Mouse (Mus musculus) granulocyte monocyte progenitor cell, adult 5-6 weeks (primary cell): ENCODE data around the gene 4930556J24Rik. TPM values are rescaled to one million over a fixed set of nuclear protein-coding genes. Genes with fewer than 3 reads are reported as not detected.

ENCODE experiments used
- ATAC-seq: replicated peaks from 2 replicates; pipeline ENCODE4 v1.8.0; 2016; ENCODE audit warnings: mild to moderate bottlenecking, moderate TSS enrichment, inconsistent platforms; ENCODE audit not compliant: poor library complexity, severe bottlenecking
- total RNA-seq, 2 experiments: library from RNA; stranded (forward) in 1 of 2; stranded (reverse) in 1 of 2; fragments of 200-712, 200-1000 nt in 1 of 2; fragments of >200 nt in 1 of 2; fragmentation: Nextera tagmentation in 1 of 2; gene quantifications; 2 replicates each; pipeline ENCODE4 v1.2.3; 2014 to 2017

Gene 4930556J24Rik
- total RNA-seq, 2 experiments from 2014 or later: not detected

DNA sequence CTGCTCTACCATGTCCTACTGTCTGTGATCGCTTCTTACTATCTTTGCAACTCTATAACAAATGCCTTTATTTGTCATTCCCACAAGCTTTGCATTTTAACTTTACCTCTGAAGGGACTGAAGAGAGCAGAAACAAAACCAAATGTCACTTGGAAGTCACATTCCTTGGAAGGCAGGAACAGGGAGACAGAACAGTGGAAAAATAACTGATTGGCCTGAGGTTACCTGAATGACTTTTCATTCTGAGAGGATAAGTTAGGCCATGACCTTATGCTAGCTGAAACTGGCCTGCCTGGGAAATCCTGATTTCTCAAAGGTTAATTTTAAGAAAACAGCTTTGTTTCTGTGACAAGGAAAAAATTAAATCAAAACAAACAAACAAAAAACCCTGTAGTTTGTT is 80.6 kb downstream of the 4930556J24Rik start:
- ATAC-seq: no peak

DNA sequence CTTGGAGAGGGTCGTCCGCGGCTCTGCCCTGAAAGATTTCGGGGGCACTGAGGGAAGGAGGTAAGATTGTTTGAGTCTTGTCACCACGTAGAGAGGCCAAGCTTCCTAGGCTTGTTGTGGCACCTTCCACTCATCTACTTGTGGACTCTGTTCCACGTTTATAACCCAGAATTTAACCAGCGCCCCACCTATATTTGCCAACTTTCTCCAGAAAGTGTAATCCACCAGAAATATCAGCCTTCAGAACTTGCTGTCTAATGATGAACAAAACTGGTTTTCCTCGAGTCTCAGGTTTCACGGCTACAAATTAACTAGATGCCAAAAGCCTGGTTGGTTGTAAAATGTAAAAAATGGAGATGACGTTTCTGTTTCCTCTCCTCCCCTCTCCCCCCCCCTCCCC is 81.1 kb downstream of the 4930556J24Rik start:
- no peak for ATAC-seq

DNA sequence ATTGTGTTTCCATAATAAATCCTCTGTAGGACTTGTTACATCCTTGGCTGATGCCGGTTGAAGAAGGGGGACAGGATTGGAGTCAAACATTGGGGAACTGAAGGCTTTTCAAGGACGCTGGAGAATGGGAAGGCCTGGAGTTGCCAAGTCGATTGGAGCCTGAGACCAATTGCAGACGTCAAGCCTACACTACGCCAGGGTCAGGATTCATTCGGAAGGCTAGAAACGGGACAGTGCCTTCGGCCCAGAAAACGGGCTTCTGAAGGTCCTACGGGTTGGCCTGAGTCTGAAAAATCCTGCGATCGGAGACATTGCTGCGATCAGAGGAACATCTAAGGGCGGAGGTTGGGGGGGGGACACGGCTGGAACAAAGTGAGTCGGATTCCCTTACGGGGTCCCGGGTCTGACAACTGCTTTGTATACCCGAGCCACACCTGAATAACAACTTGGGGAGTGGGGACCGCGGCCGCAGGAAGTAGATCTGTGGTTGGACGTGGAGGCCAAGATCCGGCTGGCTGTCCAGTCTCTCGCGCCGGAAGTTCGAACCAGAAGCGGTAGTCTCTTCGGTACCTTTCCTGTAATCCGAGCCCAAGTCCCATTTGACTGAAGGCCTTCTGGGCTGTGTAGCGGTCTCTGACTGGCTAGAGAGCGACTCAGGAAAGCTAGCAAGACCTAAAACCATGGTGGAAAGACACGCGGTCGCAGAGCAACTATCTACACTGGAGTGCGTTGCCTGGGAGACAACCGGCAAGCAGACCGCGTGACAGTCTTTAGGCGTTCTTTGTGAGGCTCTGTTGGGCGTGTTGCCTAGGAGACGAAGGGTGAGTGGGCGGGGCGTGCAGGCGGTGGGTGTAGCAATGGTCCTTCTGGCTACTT is 81.9 kb downstream of the 4930556J24Rik start, which contains the start of the genes 4921536K21Rik and Dusp18:
Gene 4921536K21Rik (minus strand): TSS at position 693 of the 876 bp plus-strand sequence.
Gene Dusp18 (plus strand): TSS at position 835 of the 876 bp plus-strand sequence.
- ATAC-seq: peak; percentile 97

DNA sequence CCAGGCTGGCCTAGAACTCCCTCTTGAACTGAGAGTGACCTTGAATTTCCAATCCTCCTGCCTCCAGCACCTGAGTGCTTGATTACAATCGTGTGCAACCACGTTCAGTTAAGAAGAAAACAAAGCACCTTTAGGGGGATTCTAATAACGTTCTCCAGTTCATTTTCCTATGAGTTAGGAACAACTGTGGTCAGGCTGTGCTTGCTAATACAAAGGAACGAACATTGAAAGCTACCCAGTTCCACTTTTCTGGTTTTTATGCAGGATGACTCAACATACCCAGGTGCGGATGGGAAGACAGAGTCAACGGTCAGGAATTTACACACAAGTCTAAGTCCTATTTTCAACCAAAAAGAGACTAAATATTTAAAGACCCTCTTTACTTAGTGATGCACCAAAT is 82.6 kb downstream of the 4930556J24Rik start:
- ATAC-seq: no peak

Other genes starting within 250 kb of the 4930556J24Rik start
- 0.19 TPM in 1 of 2 replicates, not detected in the other for gene Osbp2, start 112.9 kb downstream of the 4930556J24Rik start, total RNA-seq (2014; fragmentation: Nextera tagmentation)
- not detected in 2 replicates for gene Osbp2, start 112.9 kb downstream of the 4930556J24Rik start, total RNA-seq (2017)
- not detected in 2 replicates for gene 4921536K21Rik, start 81.7 kb downstream of the 4930556J24Rik start, total RNA-seq (2014; fragmentation: Nextera tagmentation)
- not detected in 2 replicates for gene 4921536K21Rik, start 81.7 kb downstream of the 4930556J24Rik start, total RNA-seq (2017)
- 0.39 and 1.7 TPM in 2 replicates for gene Dusp18, start 81.5 kb downstream of the 4930556J24Rik start, total RNA-seq (2014; fragmentation: Nextera tagmentation)
- 0.60 and 0.67 TPM in 2 replicates for gene Dusp18, start 81.5 kb downstream of the 4930556J24Rik start, total RNA-seq (2017)
- gene Slc35e4, start 62.1 kb downstream of the 4930556J24Rik start, total RNA-seq (2014; fragmentation: Nextera tagmentation): 1.2 and 2.1 TPM in 2 replicates
- gene Slc35e4, start 62.1 kb downstream of the 4930556J24Rik start, total RNA-seq (2017): 2.4 and 2.8 TPM in 2 replicates
- gene Tcn2, start 44.6 kb downstream of the 4930556J24Rik start, total RNA-seq (2014; fragmentation: Nextera tagmentation): 69.5 and 77.3 TPM in 2 replicates
- gene Tcn2, start 44.6 kb downstream of the 4930556J24Rik start, total RNA-seq (2017): 46.0 and 51.7 TPM in 2 replicates
- gene Pes1, start 12.8 kb downstream of the 4930556J24Rik start, total RNA-seq (2014; fragmentation: Nextera tagmentation): 69.2 and 87.0 TPM in 2 replicates
- 124 and 182 TPM in 2 replicates for gene Pes1, start 12.8 kb downstream of the 4930556J24Rik start, total RNA-seq (2017)
- gene Gal3st1, start 6.9 kb upstream of the 4930556J24Rik start, total RNA-seq (2014; fragmentation: Nextera tagmentation): 0.21 and 1.3 TPM in 2 replicates
- 0.62 and 1.0 TPM in 2 replicates for gene Gal3st1, start 6.9 kb upstream of the 4930556J24Rik start, total RNA-seq (2017)
- not detected in 2 replicates for gene Sec14l4, start 54.7 kb upstream of the 4930556J24Rik start, total RNA-seq (2014; fragmentation: Nextera tagmentation)
- gene Sec14l4, start 54.7 kb upstream of the 4930556J24Rik start, total RNA-seq (2017): not detected in 2 replicates
- gene Sec14l3, start 88.1 kb upstream of the 4930556J24Rik start, total RNA-seq (2014; fragmentation: Nextera tagmentation): not detected in 2 replicates
- gene Sec14l3, start 88.1 kb upstream of the 4930556J24Rik start, total RNA-seq (2017): not detected in 2 replicates
- gene Mtfp1, start 118.7 kb upstream of the 4930556J24Rik start, total RNA-seq (2014; fragmentation: Nextera tagmentation): 9.9 and 11.1 TPM in 2 replicates
- 8.7 and 13.3 TPM in 2 replicates for gene Mtfp1, start 118.7 kb upstream of the 4930556J24Rik start, total RNA-seq (2017)
- not detected in 2 replicates for gene Sec14l2, start 146.6 kb upstream of the 4930556J24Rik start, total RNA-seq (2014; fragmentation: Nextera tagmentation)
- gene Sec14l2, start 146.6 kb upstream of the 4930556J24Rik start, total RNA-seq (2017): not detected in 2 replicates
- gene Rnf215, start 158.4 kb upstream of the 4930556J24Rik start, total RNA-seq (2014; fragmentation: Nextera tagmentation): 10.5 and 13.1 TPM in 2 replicates
- gene Rnf215, start 158.4 kb upstream of the 4930556J24Rik start, total RNA-seq (2017): 6.6 and 7.8 TPM in 2 replicates
- gene Ccdc157, start 183.5 kb upstream of the 4930556J24Rik start, total RNA-seq (2014; fragmentation: Nextera tagmentation): 0.28 and 0.73 TPM in 2 replicates
- 0.21 and 0.69 TPM in 2 replicates for gene Ccdc157, start 183.5 kb upstream of the 4930556J24Rik start, total RNA-seq (2017)
- gene Sf3a1, start 183.6 kb upstream of the 4930556J24Rik start, total RNA-seq (2014; fragmentation: Nextera tagmentation): 65.9 and 92.2 TPM in 2 replicates
- 31.2 and 35.6 TPM in 2 replicates for gene Sf3a1, start 183.6 kb upstream of the 4930556J24Rik start, total RNA-seq (2017)
- 2.9 and 5.2 TPM in 2 replicates for gene Tbc1d10a, start 210.0 kb upstream of the 4930556J24Rik start, total RNA-seq (2014; fragmentation: Nextera tagmentation)
- gene Tbc1d10a, start 210.0 kb upstream of the 4930556J24Rik start, total RNA-seq (2017): 5.4 and 9.7 TPM in 2 replicates
- gene Castor1, start 241.4 kb upstream of the 4930556J24Rik start, total RNA-seq (2014; fragmentation: Nextera tagmentation): not detected in 2 replicates
- 0.10 TPM in 1 of 2 replicates, not detected in the other for gene Castor1, start 241.4 kb upstream of the 4930556J24Rik start, total RNA-seq (2017)